Mouse (Mus musculus) forebrain, postnatal 0 days (tissue): Measurements from ENCODE around the gene Kat2a. TPM values are rescaled to one million over a fixed set of nuclear protein-coding genes. Genes with fewer than 3 reads are reported as not detected.

Experiments
- ATAC-seq: fragments of 200-750 bp; cut with Nextera tagmentation; 2 replicates; pipeline ENCODE4 v1.8.0; 2017; ENCODE audit warnings: mild to moderate bottlenecking, moderate library complexity
- DNase-seq: peaks from one replicate; pipeline ENCODE4 v3.0.0-alpha.2; 2015
- H3K27ac ChIP-seq: fragments of 300-500 bp; sonication (generic); 2 replicates; pipeline ENCODE4 v1.5.1; 2014; ENCODE audit warnings: low read depth, mild to moderate bottlenecking, antibody characterized with exemption, low read length, moderate library complexity, mixed read lengths
- H3K27me3 ChIP-seq: fragments of 300-500 bp; sonication (generic); 2 replicates; pipeline ENCODE4 v1.6.1; 2014; ENCODE audit warnings: mild to moderate bottlenecking, low read length, mixed read lengths; ENCODE audit not compliant: insufficient read depth
- H3K36me3 ChIP-seq: fragments of 300-500 bp; sonication (generic); 2 replicates; pipeline ENCODE4 v1.6.1; 2014; ENCODE audit warnings: mild to moderate bottlenecking, moderate library complexity; ENCODE audit not compliant: insufficient read depth
- H3K4me1 ChIP-seq: fragments of 300-500 bp; sonication (generic); 2 replicates; pipeline ENCODE4 v1.6.1; 2014; ENCODE audit warnings: antibody characterized with exemption; ENCODE audit not compliant: insufficient read depth
- H3K4me2 ChIP-seq: fragments of 300-500 bp; sonication (generic); 2 replicates; pipeline ENCODE4 v1.6.1; 2014; ENCODE audit warnings: low read depth, mild to moderate bottlenecking, moderate library complexity
- H3K4me3 ChIP-seq: fragments of 300-500 bp; sonication (generic); 2 replicates; pipeline ENCODE4 v1.5.1; 2014; ENCODE audit warnings: low read depth, low read length, mixed read lengths
- H3K9ac ChIP-seq: fragments of 300-500 bp; sonication (generic); 2 replicates; pipeline ENCODE4 v1.6.1; 2014; ENCODE audit warnings: mild to moderate bottlenecking
- H3K9me3 ChIP-seq: fragments of 300-500 bp; sonication (generic); 2 replicates; pipeline ENCODE4 v1.6.1; 2016; ENCODE audit warnings: low read length
- CTCF ChIP-seq: sonication (generic); IDR thresholded peaks from 2 replicates; pipeline ENCODE4 v1.5.1; 2016; ENCODE audit warnings: antibody characterized with exemption, control low read depth, low read depth
- WGBS: fragments of 180-500 bp; shearing (Covaris S2); extraction: QIAGEN DNeasy Blood & Tissue Kit; methylation state at CpG from one replicate; pipeline ENCODE4 v1.1.7; 2014; 5-methylcytosine and 5-hydroxymethylcytosine counted together
- polyA plus RNA-seq: library from polyadenylated mRNA; unstranded; fragments of >200 nt; fragmentation: Nextera tagmentation; extraction: Ambion mirVana; gene quantifications from 2 replicates; pipeline ENCODE4 v1.2.1, GENCODE M21; 2015
- total RNA-seq: library from RNA; depleted of rRNA; stranded (reverse); fragments of >200 nt; gene quantifications from 2 replicates; pipeline ENCODE4 v1.2.3, GENCODE M21; 2014

The Kat2a gene
- total and polyA plus RNA-seq, 2 experiments from 2014 or later: 42.8 to 67.0 TPM

- no peak overlapping the region for H3K4me2 ChIP-seq
- H3K27ac ChIP-seq: no peak overlapping the region
- no peaks in the 10 kb centered on the region for H3K9me3 ChIP-seq
- H3K4me3 ChIP-seq: no peak overlapping the region
- H3K9ac ChIP-seq: no peak overlapping the region
- WGBS: 92% methylated on average over 10 of the region's 10 CpGs
- no peaks in the 10 kb centered on the region for H3K4me1 ChIP-seq
- TF ChIP-seq CTCF: no peak
- H3K36me3 ChIP-seq: peaks cover 32% of the 10 kb centered on the region
- no peaks in the 10 kb centered on the region for H3K27me3 ChIP-seq
- ATAC-seq: no peak
- DNase-seq: no peak
Measured at GRCm38 (mm10) chr11:100746546-100746945, 34.3 kb upstream of the Kat2a start.

- WGBS: 16% methylated on average over 6 of the region's 6 CpGs
- H3K9ac ChIP-seq: no peak overlapping the region
- H3K27me3 ChIP-seq: no peaks in the 10 kb centered on the region
- ATAC-seq: peak; percentile 63; the same call in 1 of the 2 replicates
- peaks cover 35% of the 10 kb centered on the region for H3K36me3 ChIP-seq
- no peak overlapping the region for H3K4me3 ChIP-seq
- DNase-seq: peak; percentile 74
- H3K4me1 ChIP-seq: no peaks in the 10 kb centered on the region
- no peak overlapping the region; the same call in 1 of the 2 replicates for H3K27ac ChIP-seq
- no peaks in the 10 kb centered on the region for H3K9me3 ChIP-seq
- TF ChIP-seq CTCF: peak; percentile 73
- no peak overlapping the region for H3K4me2 ChIP-seq
Measured at GRCm38 (mm10) chr11:100745085-100745484, 32.8 kb upstream of the Kat2a start.

DNA sequence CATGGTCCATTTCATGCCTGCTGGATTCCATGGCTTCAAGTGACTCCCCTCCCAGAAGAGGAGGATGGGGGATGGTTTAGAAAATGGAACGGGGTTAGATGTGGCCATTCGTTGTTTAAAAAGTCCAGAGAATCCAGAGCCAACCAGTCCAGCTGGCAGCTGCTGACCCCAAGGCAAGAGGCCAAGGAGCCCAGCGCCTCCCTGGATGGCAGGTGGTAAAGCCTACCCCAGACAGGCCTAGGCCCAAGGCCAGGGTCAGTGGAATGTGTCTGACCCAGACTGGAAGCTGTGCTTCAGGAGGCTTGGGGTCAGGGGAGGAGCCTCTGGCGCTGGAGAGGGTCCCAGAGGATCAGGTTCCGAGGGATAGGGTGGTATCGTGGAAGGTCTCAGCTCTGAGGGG is 29.1 kb upstream of the Kat2a start:
- Histone ChIP-seq H3K27me3 (no peaks in the 10 kb centered on the region), H3K4me3 (no peak overlapping the region), H3K9ac (no peak overlapping the region), H3K36me3 (peaks cover 20% of the 10 kb centered on the region), H3K4me1 (peaks cover 10% of the 10 kb centered on the region; the same call in 1 of the 2 replicates), H3K27ac (no peak overlapping the region), H3K9me3 (no peaks in the 10 kb centered on the region), H3K4me2 (no peak overlapping the region)
- 77% methylated on average over 6 of the region's 6 CpGs for WGBS
- TF ChIP-seq CTCF: no peak
- no peak for DNase-seq
- ATAC-seq: no peak

DNA sequence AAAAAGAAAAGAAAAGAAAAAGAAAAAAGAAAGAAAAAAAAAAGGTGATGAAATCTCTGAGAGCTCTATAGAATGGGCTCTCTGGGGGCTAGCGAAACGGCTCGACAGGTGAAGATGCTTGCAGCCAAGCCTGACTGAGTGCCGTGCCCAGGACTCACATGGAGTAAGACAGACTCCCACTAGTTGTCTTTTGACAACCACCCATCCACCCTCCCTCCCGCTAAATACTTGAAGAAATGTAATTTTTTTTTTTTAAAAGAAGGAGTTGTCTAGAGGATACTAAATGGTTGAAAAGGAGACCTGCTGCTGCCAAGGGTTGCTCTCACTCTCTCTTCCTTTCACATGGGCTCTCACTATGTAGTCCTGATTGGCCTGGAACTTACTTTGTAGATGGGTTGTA is 26.5 kb upstream of the Kat2a start:
- ATAC-seq (no peak), DNase-seq (no peak)
- peak overlapping the region; percentile 79 for H3K4me2 ChIP-seq
- WGBS: 7% methylated on average over 5 of the region's 5 CpGs
- peaks cover 10% of the 10 kb centered on the region; the same call in 1 of the 2 replicates for H3K4me1 ChIP-seq
- H3K27ac ChIP-seq: peak overlapping the region; percentile 87
- peak overlapping the region; percentile 94 for H3K4me3 ChIP-seq
- no peak for TF ChIP-seq CTCF
- H3K36me3 ChIP-seq: peaks cover 15% of the 10 kb centered on the region
- peak overlapping the region; percentile 64 for H3K9ac ChIP-seq
- no peaks in the 10 kb centered on the region for H3K27me3 ChIP-seq
- no peaks in the 10 kb centered on the region for H3K9me3 ChIP-seq

- no peaks in the 10 kb centered on the region for H3K27me3 ChIP-seq
- DNase-seq (peak; percentile 99), ATAC-seq (peak; percentile 99)
- peaks cover 14% of the 10 kb centered on the region for H3K36me3 ChIP-seq
- 1% methylated on average over 39 of the region's 39 CpGs for WGBS
- peaks cover 10% of the 10 kb centered on the region; the same call in 1 of the 2 replicates for H3K4me1 ChIP-seq
- no peak; the same call in 1 of the 2 replicates for TF ChIP-seq CTCF
- H3K27ac ChIP-seq: peak within 1 kb of the TSS; percentile 87
- H3K4me3 ChIP-seq: peak within 1 kb of the TSS; percentile 94
- peak within 1 kb of the TSS; percentile 79 for H3K4me2 ChIP-seq
- H3K9me3 ChIP-seq: no peaks in the 10 kb centered on the region
- H3K9ac ChIP-seq: peak within 1 kb of the TSS; percentile 90
Measured at GRCm38 (mm10) chr11:100738066-100738604, 25.9 kb upstream of the Kat2a start, which contains the start of gene Rab5c. TSS of gene Rab5c (minus strand) at chr11:100738215.

DNA sequence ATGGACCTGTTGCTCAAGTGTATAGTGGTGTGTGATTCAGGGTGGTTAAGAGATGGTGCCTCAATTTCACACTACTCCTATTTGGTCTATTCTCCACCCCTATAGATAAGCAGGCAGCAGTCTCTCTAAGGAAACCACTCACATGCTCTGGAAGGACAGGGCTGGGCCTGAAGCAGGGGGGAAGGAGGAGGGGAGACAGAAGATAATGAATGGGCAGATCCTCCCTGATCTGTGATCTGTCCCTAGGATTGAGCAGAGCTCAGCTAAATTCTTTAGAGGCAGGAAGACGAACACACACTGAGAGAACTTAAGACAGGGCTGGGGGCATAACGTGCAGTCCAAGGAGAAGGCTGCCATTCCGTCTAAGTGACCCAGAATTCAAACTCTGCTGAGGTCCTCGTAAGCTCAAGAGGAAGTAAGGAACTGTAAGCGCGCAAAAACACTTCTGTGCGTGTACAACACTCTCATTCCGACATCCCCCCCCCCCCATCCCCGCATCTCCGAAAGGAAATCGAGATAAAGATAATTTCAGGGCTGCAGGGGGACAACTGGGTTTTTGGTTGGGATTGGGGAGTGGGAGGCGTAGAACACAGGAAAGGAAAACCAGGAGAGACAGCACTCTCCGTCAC is 25.0 kb upstream of the Kat2a start:
- peak overlapping the region; percentile 77 for H3K27ac ChIP-seq
- TF ChIP-seq CTCF: no peak
- no peaks in the 10 kb centered on the region for H3K9me3 ChIP-seq
- H3K4me1 ChIP-seq: peaks cover 10% of the 10 kb centered on the region; the same call in 1 of the 2 replicates
- H3K4me2 ChIP-seq: peak overlapping the region; percentile 79
- ATAC-seq (no peak), DNase-seq (no peak)
- 2% methylated on average over 13 of the region's 13 CpGs for whole genome bisulfite sequencing
- peak overlapping the region; percentile 90 for H3K9ac ChIP-seq
- peak overlapping the region; percentile 94 for H3K4me3 ChIP-seq
- peaks cover 12% of the 10 kb centered on the region; the same call in 1 of the 2 replicates for H3K36me3 ChIP-seq
- no peaks in the 10 kb centered on the region for H3K27me3 ChIP-seq

GRCm38 (mm10) chr11:100736746-100737080 is 24.4 kb upstream of the Kat2a start:
- Histone ChIP-seq H3K27me3 (no peaks in the 10 kb centered on the region), H3K4me3 (0 out of 2 replicates have a peak overlapping the region, but pooled peaks have one; percentile 94), H3K4me2 (peak overlapping the region; percentile 79), H3K36me3 (peaks cover 11% of the 10 kb centered on the region; the same call in 1 of the 2 replicates), H3K9me3 (no peaks in the 10 kb centered on the region), H3K9ac (0 out of 2 replicates have a peak overlapping the region, but pooled peaks have one; percentile 90), H3K27ac (no peak overlapping the region), H3K4me1 (peaks cover 10% of the 10 kb centered on the region; the same call in 1 of the 2 replicates)
- TF ChIP-seq CTCF: no peak
- ATAC-seq: no peak
- WGBS: 74% methylated on average over 4 of the region's 4 CpGs
- DNase-seq: no peak
